Mouse (Mus musculus) layer of hippocampus, adult 9-10 months (tissue): ENCODE measurements around the gene Eif3j1.

ENCODE experiments used
- DNase-seq: peaks from one replicate; pipeline ENCODE4 v3.0.0; 2022; ENCODE audit warnings: low spot score

Gene Eif3j1

GRCm38 (mm10) chr2:122102070-122102469, 73.7 kb downstream of the Eif3j1 start:
- no peak for DNase-seq
